Mouse (Mus musculus): Measurements from ENCODE around the gene G3bp2.

DNA sequence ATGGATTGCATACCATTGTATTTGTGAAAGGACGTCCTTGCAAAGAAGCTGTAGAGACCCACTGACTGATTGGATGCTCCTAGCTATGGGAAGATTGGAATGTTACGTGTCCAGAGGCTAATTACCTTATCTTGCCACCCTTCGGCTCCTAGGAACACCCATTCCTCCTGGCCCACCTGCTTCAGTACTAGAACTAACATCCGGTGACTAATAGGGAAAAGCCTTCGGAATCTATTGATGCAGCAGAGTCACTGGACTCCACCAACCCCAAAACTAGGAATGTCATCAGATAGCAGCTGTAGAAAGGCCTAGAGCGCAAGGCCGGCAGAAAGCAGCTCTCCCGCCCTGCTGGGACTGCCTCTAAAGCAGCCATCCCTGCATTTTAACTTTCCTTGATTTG lies 18.1 kb upstream of the G3bp2 start:
- TF ChIP-seq GATA1 (IDR thresholded peaks at IDR 0.05; ENCODE audit: low read length) (no peak), TAL1 (IDR thresholded peaks at IDR 0.05; ENCODE audit: low read length) (no peak)
